Mouse (Mus musculus): ENCODE results near the gene Exph5. TPM values are rescaled to one million over a fixed set of nuclear protein-coding genes. Genes with fewer than 3 reads are reported as not detected.
A peak's percentile ranks its signal among the peaks of the same experiment; 100 is the strongest.

The Exph5 gene
- polyA plus RNA-seq, 1 experiment from 2014 or later, result 1.4 TPM

GRCm38 (mm10) chr9:53272207-53272606, 29.3 kb upstream of the Exph5 start:
- WGBS, result 36% methylated on average over 5 of the region's 5 CpGs
- Histone ChIP-seq H3K4me3 (replicated peaks) (no peak overlapping the region), H3K36me3 (no peaks in the 10 kb centered on the region), H3K27me3 (no peaks in the 10 kb centered on the region), H3K9ac (replicated peaks) (no peak overlapping the region), H3K9me3 (no peaks in the 10 kb centered on the region), H3K4me1 (replicated peaks) (peaks cover 9% of the 10 kb centered on the region), H3K4me2 (no peak overlapping the region), H3K27ac (peak overlapping the region; percentile 50)
- ATAC-seq (ENCODE audit: insufficient number of reproducible peaks, insufficient read depth, low FRiP score, low TSS enrichment, low read depth), result no peak

- Histone ChIP-seq H3K4me2 (no peak overlapping the region), H3K9me3 (no peaks in the 10 kb centered on the region), H3K27ac (peak overlapping the region; percentile 50; the same call in 1 of the 2 replicates), H3K9ac (replicated peaks) (no peak overlapping the region), H3K4me3 (replicated peaks) (no peak overlapping the region), H3K36me3 (no peaks in the 10 kb centered on the region), H3K4me1 (replicated peaks) (peaks cover 9% of the 10 kb centered on the region), H3K27me3 (no peaks in the 10 kb centered on the region)
- no peak for ATAC-seq (ENCODE audit: insufficient number of reproducible peaks, insufficient read depth, low FRiP score, low TSS enrichment, low read depth)
- WGBS, result 70% methylated on average over 4 of the region's 4 CpGs
Observed at GRCm38 (mm10) chr9:53272714-53273113, 28.8 kb upstream of the Exph5 start.

- H3K27me3 ChIP-seq, result no peaks in the 10 kb centered on the region
- no peak overlapping the region for H3K27ac ChIP-seq
- ATAC-seq (ENCODE audit: insufficient number of reproducible peaks, insufficient read depth, low FRiP score, low TSS enrichment, low read depth), result no peak
- peaks cover 9% of the 10 kb centered on the region for H3K4me1 ChIP-seq (replicated peaks)
- H3K36me3 ChIP-seq, result no peaks in the 10 kb centered on the region
- no peak overlapping the region for H3K4me3 ChIP-seq (replicated peaks)
- no peak overlapping the region for H3K4me2 ChIP-seq
- WGBS, result 90% methylated on average over 1 of the region's 1 CpGs
- no peak overlapping the region for H3K9ac ChIP-seq (replicated peaks)
- H3K9me3 ChIP-seq, result no peaks in the 10 kb centered on the region
Observed at GRCm38 (mm10) chr9:53276381-53276780, 25.1 kb upstream of the Exph5 start.

GRCm38 (mm10) chr9:53278997-53279396, 22.5 kb upstream of the Exph5 start:
- ATAC-seq (ENCODE audit: insufficient number of reproducible peaks, insufficient read depth, low FRiP score, low TSS enrichment, low read depth), result no peak
- Histone ChIP-seq H3K4me1 (replicated peaks) (no peaks in the 10 kb centered on the region), H3K36me3 (no peaks in the 10 kb centered on the region), H3K4me2 (no peak overlapping the region), H3K27me3 (no peaks in the 10 kb centered on the region), H3K9me3 (no peaks in the 10 kb centered on the region), H3K4me3 (replicated peaks) (no peak overlapping the region), H3K9ac (replicated peaks) (no peak overlapping the region), H3K27ac (no peak overlapping the region)
- 94% methylated on average over 2 of the region's 2 CpGs for WGBS

- no peaks in the 10 kb centered on the region for H3K9me3 ChIP-seq
- WGBS, result 77% methylated on average over 6 of the region's 6 CpGs
- H3K4me3 ChIP-seq (replicated peaks), result no peak overlapping the region
Observed at GRCm38 (mm10) chr9:53286793-53287192, 14.7 kb upstream of the Exph5 start.

GRCm38 (mm10) chr9:53290006-53290405, 11.5 kb upstream of the Exph5 start:
- no peaks in the 10 kb centered on the region for H3K36me3 ChIP-seq
- 73% methylated on average over 3 of the region's 3 CpGs for WGBS
- ATAC-seq (ENCODE audit: insufficient number of reproducible peaks, insufficient read depth, low FRiP score, low TSS enrichment, low read depth), result no peak

More at GRCm38 (mm10) chr9:53286793-53287192, 14.7 kb upstream of the Exph5 start:
- H3K4me1 ChIP-seq (replicated peaks), result no peaks in the 10 kb centered on the region
- H3K36me3 ChIP-seq, result no peaks in the 10 kb centered on the region
- no peak overlapping the region for H3K9ac ChIP-seq (replicated peaks)
- no peak overlapping the region for H3K4me2 ChIP-seq
- no peak for ATAC-seq (ENCODE audit: insufficient number of reproducible peaks, insufficient read depth, low FRiP score, low TSS enrichment, low read depth)
- no peak overlapping the region for H3K27ac ChIP-seq
- no peaks in the 10 kb centered on the region for H3K27me3 ChIP-seq

GRCm38 (mm10) chr9:53292833-53293232, 8.6 kb upstream of the Exph5 start:
- Histone ChIP-seq H3K9me3 (no peaks in the 10 kb centered on the region), H3K27ac (no peak overlapping the region), H3K36me3 (no peaks in the 10 kb centered on the region), H3K27me3 (no peaks in the 10 kb centered on the region), H3K9ac (replicated peaks) (no peak overlapping the region), H3K4me3 (replicated peaks) (no peak overlapping the region), H3K4me1 (replicated peaks) (no peaks in the 10 kb centered on the region), H3K4me2 (no peak overlapping the region)
- ATAC-seq (ENCODE audit: insufficient number of reproducible peaks, insufficient read depth, low FRiP score, low TSS enrichment, low read depth), result no peak

More at GRCm38 (mm10) chr9:53290006-53290405, 11.5 kb upstream of the Exph5 start:
- Histone ChIP-seq H3K27me3 (no peaks in the 10 kb centered on the region), H3K4me3 (replicated peaks) (no peak overlapping the region), H3K27ac (no peak overlapping the region), H3K9ac (replicated peaks) (no peak overlapping the region), H3K4me2 (no peak overlapping the region), H3K9me3 (no peaks in the 10 kb centered on the region), H3K4me1 (replicated peaks) (no peaks in the 10 kb centered on the region)

- Histone ChIP-seq H3K27ac (no peak overlapping the region), H3K4me1 (replicated peaks) (peaks cover 6% of the 10 kb centered on the region), H3K4me2 (peak overlapping the region; percentile 73), H3K4me3 (replicated peaks) (peak overlapping the region; percentile 36), H3K27me3 (peaks cover 23% of the 10 kb centered on the region), H3K36me3 (no peaks in the 10 kb centered on the region), H3K9me3 (no peaks in the 10 kb centered on the region), H3K9ac (replicated peaks) (peak overlapping the region; percentile 45; the same call in 1 of the 2 replicates)
- 2% methylated on average over 19 of the region's 19 CpGs for WGBS
- ATAC-seq (ENCODE audit: insufficient number of reproducible peaks, insufficient read depth, low FRiP score, low TSS enrichment, low read depth), result no peak; the same call in 1 of the 2 replicates
Observed at GRCm38 (mm10) chr9:53301801-53302311, 386 bp downstream of the Exph5 start.

- no peak overlapping the region for H3K4me2 ChIP-seq
Observed at GRCm38 (mm10) chr9:53302415-53302814, 945 bp downstream of the Exph5 start.

GRCm38 (mm10) chr9:53307904-53308303, 6.4 kb downstream of the Exph5 start:
- no peaks in the 10 kb centered on the region for H3K9me3 ChIP-seq
- 75% methylated on average over 7 of the region's 7 CpGs for WGBS
- H3K36me3 ChIP-seq, result no peaks in the 10 kb centered on the region
- no peak overlapping the region for H3K27ac ChIP-seq
- H3K27me3 ChIP-seq, result peaks cover 2% of the 10 kb centered on the region
- no peak overlapping the region for H3K4me2 ChIP-seq
- no peak overlapping the region for H3K9ac ChIP-seq (replicated peaks)
- no peak for ATAC-seq (ENCODE audit: insufficient number of reproducible peaks, insufficient read depth, low FRiP score, low TSS enrichment, low read depth)
- no peak overlapping the region for H3K4me3 ChIP-seq (replicated peaks)
- H3K4me1 ChIP-seq (replicated peaks), result no peaks in the 10 kb centered on the region

More at GRCm38 (mm10) chr9:53302415-53302814, 945 bp downstream of the Exph5 start:
- H3K27ac ChIP-seq, result no peak overlapping the region
- no peaks in the 10 kb centered on the region for H3K36me3 ChIP-seq
- H3K27me3 ChIP-seq, result peaks cover 23% of the 10 kb centered on the region
- H3K9ac ChIP-seq (replicated peaks), result no peak overlapping the region
- ATAC-seq (ENCODE audit: insufficient number of reproducible peaks, insufficient read depth, low FRiP score, low TSS enrichment, low read depth), result no peak
- 64% methylated on average over 5 of the region's 5 CpGs for WGBS
- no peak overlapping the region for H3K4me3 ChIP-seq (replicated peaks)
- H3K4me1 ChIP-seq (replicated peaks), result peaks cover 6% of the 10 kb centered on the region
- no peaks in the 10 kb centered on the region for H3K9me3 ChIP-seq

GRCm38 (mm10) chr9:53312981-53313380, 11.5 kb downstream of the Exph5 start:
- no peak overlapping the region for H3K27ac ChIP-seq
- no peaks in the 10 kb centered on the region for H3K36me3 ChIP-seq
- peaks cover 5% of the 10 kb centered on the region; the same call in 1 of the 2 replicates for H3K4me1 ChIP-seq (replicated peaks)
- no peak overlapping the region for H3K4me3 ChIP-seq (replicated peaks)
- no peak overlapping the region for H3K4me2 ChIP-seq
- H3K9me3 ChIP-seq, result no peaks in the 10 kb centered on the region
- H3K9ac ChIP-seq (replicated peaks), result no peak overlapping the region
- ATAC-seq (ENCODE audit: insufficient number of reproducible peaks, insufficient read depth, low FRiP score, low TSS enrichment, low read depth), result no peak
- 100% methylated on average over 1 of the region's 1 CpGs for WGBS
- H3K27me3 ChIP-seq, result no peaks in the 10 kb centered on the region
